Mouse (Mus musculus): ENCODE measurements around the gene Arhgap22. TPM values are rescaled to one million over a fixed set of nuclear protein-coding genes. Genes with fewer than 3 reads are reported as not detected.

The Arhgap22 gene
- polyA plus RNA-seq, 1 experiment = 230 TPM

DNA sequence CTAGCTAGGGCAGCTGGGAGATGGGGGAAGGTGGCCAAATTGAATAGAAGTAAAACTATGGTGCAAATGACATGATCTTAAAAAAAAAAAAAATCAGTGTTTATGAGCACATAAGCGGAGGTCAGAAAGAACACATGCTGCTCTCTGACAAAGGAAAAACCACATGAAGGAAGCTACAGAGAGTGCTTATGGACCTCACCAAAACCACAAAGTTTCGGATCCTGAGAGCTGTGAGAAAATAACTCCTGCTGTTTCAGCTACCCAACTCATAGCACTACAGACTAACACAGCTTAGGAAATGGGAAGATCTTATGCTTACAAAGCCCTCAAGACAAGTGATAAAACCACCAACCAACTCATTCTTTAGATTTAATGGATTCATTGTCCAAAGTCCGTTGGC is 186.2 kb downstream of the Arhgap22 start:
- no peak overlapping the region for H3ac ChIP-seq (ENCODE audit: control insufficient read depth, insufficient read length, low read depth)
- no peaks in the 10 kb centered on the region for H3K79me2 ChIP-seq (ENCODE audit: control insufficient read depth, insufficient read depth)
- H3K4me3 ChIP-seq (ENCODE audit: insufficient read depth, poor library complexity, severe bottlenecking) = no peak overlapping the region
- TF ChIP-seq MYOD1 (IDR thresholded peaks at IDR 0.05; ENCODE audit: control insufficient read depth, insufficient read length, low read depth) = no peak
- no peak for TF ChIP-seq USF1 (IDR thresholded peaks at IDR 0.05; ENCODE audit: low read depth)
- TF ChIP-seq CTCF (IDR thresholded peaks at IDR 0.05; ENCODE audit: control insufficient read depth, insufficient read depth, insufficient read length) = no peak
- TF ChIP-seq MAX (IDR thresholded peaks at IDR 0.05) = no peak
- TF ChIP-seq FOSL1 (IDR thresholded peaks at IDR 0.05; ENCODE audit: insufficient read depth, low read length, poor library complexity, severe bottlenecking) = no peak
- no peak for TF ChIP-seq CEBPB (IDR thresholded peaks at IDR 0.05; ENCODE audit: low read depth)
- TF ChIP-seq MYOG (IDR thresholded peaks at IDR 0.05; ENCODE audit: control insufficient read depth, extremely low read depth, insufficient read length) = no peak
- peaks cover 18% of the 10 kb centered on the region for H3K36me3 ChIP-seq (ENCODE audit: control insufficient read depth, insufficient read depth)
- no peaks in the 10 kb centered on the region for H3K79me3 ChIP-seq (ENCODE audit: low read depth)
- H3K27me3 ChIP-seq (ENCODE audit: control insufficient read depth, insufficient read depth, insufficient read length) = no peaks in the 10 kb centered on the region

DNA sequence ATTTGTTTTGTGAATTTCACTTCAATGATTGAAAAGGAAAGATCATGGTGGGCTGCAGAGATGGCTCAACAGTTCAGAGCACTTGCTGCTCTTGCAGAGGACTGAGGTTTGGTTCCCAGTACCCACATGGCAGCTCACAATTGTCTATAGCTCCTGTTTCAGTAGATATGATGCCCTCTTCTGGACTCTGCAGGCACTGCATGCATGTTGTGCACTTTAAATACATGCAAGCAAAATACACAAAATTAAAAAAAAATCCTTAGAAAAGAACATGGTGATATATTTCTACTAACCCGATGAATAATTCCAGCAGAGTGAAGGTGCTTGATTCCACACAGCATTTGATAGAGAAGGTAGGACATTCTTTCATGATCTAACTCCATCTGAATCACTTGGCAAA is 188.5 kb downstream of the Arhgap22 start:
- TF ChIP-seq FOSL1 (IDR thresholded peaks at IDR 0.05; ENCODE audit: insufficient read depth, low read length, poor library complexity, severe bottlenecking) (no peak), CEBPB (IDR thresholded peaks at IDR 0.05; ENCODE audit: low read depth) (no peak), CTCF (IDR thresholded peaks at IDR 0.05; ENCODE audit: control insufficient read depth, insufficient read depth, insufficient read length) (no peak), USF1 (IDR thresholded peaks at IDR 0.05; ENCODE audit: low read depth) (no peak), MAX (IDR thresholded peaks at IDR 0.05) (no peak), MYOD1 (IDR thresholded peaks at IDR 0.05; ENCODE audit: control insufficient read depth, insufficient read length, low read depth) (no peak), MYOG (IDR thresholded peaks at IDR 0.05; ENCODE audit: control insufficient read depth, extremely low read depth, insufficient read length) (no peak)
- no peaks in the 10 kb centered on the region for H3K79me3 ChIP-seq (ENCODE audit: low read depth)

DNA sequence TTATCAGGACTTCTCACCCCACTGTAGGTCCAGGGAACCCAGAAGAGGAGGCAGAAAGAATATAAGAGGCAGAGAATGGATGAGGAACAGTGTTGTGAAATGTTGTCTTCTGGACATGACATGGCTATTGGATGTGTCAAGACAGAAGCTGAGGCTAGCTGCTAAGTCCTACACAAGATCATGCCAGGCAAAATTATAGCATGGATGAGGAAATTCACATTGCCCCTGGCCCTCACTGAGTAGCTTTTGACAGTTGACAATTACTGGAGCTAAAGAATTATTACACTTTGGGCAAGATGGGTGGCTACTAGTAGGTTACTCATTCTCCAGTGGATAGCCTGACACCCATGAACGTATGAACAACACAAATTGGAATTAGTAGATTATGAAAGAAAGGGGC is 201.9 kb downstream of the Arhgap22 start:
- H3K27me3 ChIP-seq (ENCODE audit: control insufficient read depth, insufficient read depth, insufficient read length) = no peaks in the 10 kb centered on the region
- TF ChIP-seq FOSL1 (IDR thresholded peaks at IDR 0.05; ENCODE audit: insufficient read depth, low read length, poor library complexity, severe bottlenecking) (no peak), MYOD1 (IDR thresholded peaks at IDR 0.05; ENCODE audit: control insufficient read depth, insufficient read length, low read depth) (no peak), CEBPB (IDR thresholded peaks at IDR 0.05; ENCODE audit: low read depth) (no peak), CTCF (IDR thresholded peaks at IDR 0.05; ENCODE audit: control insufficient read depth, insufficient read depth, insufficient read length) (no peak), MYOG (IDR thresholded peaks at IDR 0.05; ENCODE audit: control insufficient read depth, extremely low read depth, insufficient read length) (no peak), USF1 (IDR thresholded peaks at IDR 0.05; ENCODE audit: low read depth) (no peak), MAX (IDR thresholded peaks at IDR 0.05) (no peak)
- peaks cover 6% of the 10 kb centered on the region for H3K36me3 ChIP-seq (ENCODE audit: control insufficient read depth, insufficient read depth)
- H3K4me3 ChIP-seq (ENCODE audit: insufficient read depth, poor library complexity, severe bottlenecking) = no peak overlapping the region
- peaks cover 63% of the 10 kb centered on the region for H3K79me2 ChIP-seq (ENCODE audit: control insufficient read depth, insufficient read depth)
- H3K79me3 ChIP-seq (ENCODE audit: low read depth) = peaks cover 27% of the 10 kb centered on the region
- no peak overlapping the region for H3ac ChIP-seq (ENCODE audit: control insufficient read depth, insufficient read length, low read depth)

More for the DNA sequence above, 188.5 kb downstream of the Arhgap22 start:
- H3ac ChIP-seq (ENCODE audit: control insufficient read depth, insufficient read length, low read depth) = no peak overlapping the region
- H3K36me3 ChIP-seq (ENCODE audit: control insufficient read depth, insufficient read depth) = peaks cover 24% of the 10 kb centered on the region
- H3K79me2 ChIP-seq (ENCODE audit: control insufficient read depth, insufficient read depth) = no peaks in the 10 kb centered on the region
- no peaks in the 10 kb centered on the region for H3K27me3 ChIP-seq (ENCODE audit: control insufficient read depth, insufficient read depth, insufficient read length)
- no peak overlapping the region for H3K4me3 ChIP-seq (ENCODE audit: insufficient read depth, poor library complexity, severe bottlenecking)

DNA sequence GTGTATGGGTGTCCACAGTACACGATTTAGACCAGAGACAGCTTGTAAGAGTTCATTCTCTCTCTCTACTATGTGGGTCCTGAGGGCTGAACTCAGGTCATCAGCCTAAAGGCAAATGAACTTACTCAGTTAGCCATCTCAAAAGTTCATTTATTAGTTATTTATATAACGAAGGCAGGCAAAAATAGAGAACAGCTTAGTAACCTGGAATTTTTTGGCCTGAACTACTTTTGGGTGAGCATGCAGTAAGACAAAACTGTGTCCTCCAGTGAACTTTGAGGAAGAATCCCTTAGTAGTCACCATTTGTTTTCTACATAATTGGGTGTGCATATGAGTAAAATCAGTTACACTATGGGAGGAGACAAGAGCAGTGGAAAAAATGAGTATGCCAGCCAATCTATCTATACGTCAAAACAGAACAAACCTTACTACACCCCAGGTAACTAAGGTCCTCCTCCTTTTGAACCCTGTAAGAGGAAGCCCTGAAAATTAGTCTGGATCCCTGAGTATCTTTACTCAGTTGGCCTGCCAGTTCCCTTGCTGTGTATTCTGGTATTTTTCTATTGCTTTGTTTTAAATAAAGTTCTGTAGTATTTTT is 204.6 kb downstream of the Arhgap22 start:
- H3K79me3 ChIP-seq (ENCODE audit: low read depth) = peaks cover 41% of the 10 kb centered on the region
- TF ChIP-seq CEBPB (IDR thresholded peaks at IDR 0.05; ENCODE audit: low read depth) = no peak
- H3K4me3 ChIP-seq (ENCODE audit: insufficient read depth, poor library complexity, severe bottlenecking) = no peak overlapping the region
- peaks cover 74% of the 10 kb centered on the region for H3K79me2 ChIP-seq (ENCODE audit: control insufficient read depth, insufficient read depth)
- H3K36me3 ChIP-seq (ENCODE audit: control insufficient read depth, insufficient read depth) = no peaks in the 10 kb centered on the region
- H3K27me3 ChIP-seq (ENCODE audit: control insufficient read depth, insufficient read depth, insufficient read length) = no peaks in the 10 kb centered on the region
- no peak overlapping the region for H3ac ChIP-seq (ENCODE audit: control insufficient read depth, insufficient read length, low read depth)

Other genes starting within 250 kb of the Arhgap22 start
- gene Lrrc18, start 222.6 kb upstream of the Arhgap22 start, polyA plus RNA-seq (2012; fragmentation: generic; extraction: Trizol) = not detected
- 0.01 TPM for gene Wdfy4, start 28.5 kb upstream of the Arhgap22 start, polyA plus RNA-seq (2012; fragmentation: generic; extraction: Trizol)
- gene Mapk8, start 233.1 kb downstream of the Arhgap22 start, polyA plus RNA-seq (2012; fragmentation: generic; extraction: Trizol) = 8.7 TPM